Mouse (Mus musculus) liver, adult 2 months (tissue): Measurements from ENCODE around the gene Gm6096.
"Not testable (repeated sequence)": the region's sequence is repeated elsewhere in the genome, so short reads cannot be mapped to it uniquely, and the experiment has no call there.

Experiments used
- CTCF ChIP-seq: fragments of 200-500 bp; IDR thresholded peaks from 2 replicates; pipeline ENCODE4 v1.5.1; 2011; ENCODE audit warnings: low read depth, low read length, control low read depth
- POLR2A ChIP-seq: fragments of 200-500 bp; IDR thresholded peaks from 2 replicates; pipeline ENCODE4 v1.6.1; 2011; ENCODE audit warnings: low read length, control low read depth; ENCODE audit not compliant: insufficient read depth; ENCODE audit errors: extremely low read depth

GRCm38 (mm10) chr7:34202147-34202546, 48.7 kb upstream of the Gm6096 start:
- not testable (repeated sequence) for TF ChIP-seq POLR2A, CTCF
